Mouse (Mus musculus): ENCODE measurements around the gene Sec24a.

GRCm38 (mm10) chr11:51809632-51810224 lies 46.3 kb upstream of the Sec24a start:
- TF ChIP-seq CTCF (IDR thresholded peaks at IDR 0.05; ENCODE audit: low read depth), result peak; percentile 43
- TF ChIP-seq EP300 (optimal IDR thresholded peaks at IDR 0.05), result no peak

Measured in stomach, postnatal 0 days (tissue).